Mouse (Mus musculus) mature B cell (primary cell): ENCODE data around the gene Cdc42.

Source experiments
- in situ Hi-C: fragments of 300-500 bp; cut with MboI; formaldehyde crosslinking; loops from 2 replicates; pipeline ENCODE4 v1.14.3; 2019

Cdc42 gene

DNA sequence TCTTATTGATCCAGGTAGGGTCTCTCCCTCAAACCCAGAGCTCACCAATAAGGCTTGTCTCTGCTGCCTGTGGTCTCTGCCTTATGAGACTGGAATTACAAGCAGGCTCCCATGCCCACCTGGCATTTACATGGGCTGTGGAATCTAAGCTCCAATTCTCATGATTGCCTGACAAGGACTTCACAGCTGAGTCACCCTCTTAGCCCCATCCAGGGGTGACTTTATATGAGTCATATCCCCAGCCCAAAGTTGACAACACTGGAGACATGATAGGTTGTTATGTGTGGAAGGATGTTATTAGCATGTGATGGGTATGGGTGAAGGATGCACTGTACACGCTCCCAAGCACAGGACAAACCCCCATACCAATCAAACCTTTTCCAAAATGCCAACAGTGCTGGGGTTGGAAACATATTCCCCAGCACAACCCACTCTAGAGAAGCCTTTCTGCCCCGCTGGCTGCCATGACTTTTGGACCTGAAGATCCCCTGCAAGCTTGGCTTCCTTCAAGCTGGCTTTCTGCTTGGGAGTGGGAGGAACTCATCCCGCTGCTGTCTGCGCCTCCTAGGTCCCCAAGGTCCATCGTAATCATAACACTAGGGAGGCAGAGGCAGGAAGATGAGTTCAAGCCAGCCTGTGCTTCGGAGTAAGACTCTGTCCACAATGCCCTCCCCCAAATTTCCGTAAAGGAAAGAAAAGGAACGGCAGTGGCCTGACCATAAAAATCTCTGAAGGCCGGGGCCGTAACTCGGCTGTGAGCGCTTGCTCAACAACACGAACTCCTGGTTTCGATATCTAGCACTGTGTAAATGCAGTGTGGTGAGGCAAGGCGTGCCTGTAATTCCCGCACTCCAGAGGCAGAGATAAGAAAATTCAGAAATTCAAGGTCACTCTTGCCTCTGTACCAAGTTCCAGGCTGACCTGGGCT is 14.3 kb upstream of the Cdc42 start:
- in situ Hi-C loops = no loop called here

DNA sequence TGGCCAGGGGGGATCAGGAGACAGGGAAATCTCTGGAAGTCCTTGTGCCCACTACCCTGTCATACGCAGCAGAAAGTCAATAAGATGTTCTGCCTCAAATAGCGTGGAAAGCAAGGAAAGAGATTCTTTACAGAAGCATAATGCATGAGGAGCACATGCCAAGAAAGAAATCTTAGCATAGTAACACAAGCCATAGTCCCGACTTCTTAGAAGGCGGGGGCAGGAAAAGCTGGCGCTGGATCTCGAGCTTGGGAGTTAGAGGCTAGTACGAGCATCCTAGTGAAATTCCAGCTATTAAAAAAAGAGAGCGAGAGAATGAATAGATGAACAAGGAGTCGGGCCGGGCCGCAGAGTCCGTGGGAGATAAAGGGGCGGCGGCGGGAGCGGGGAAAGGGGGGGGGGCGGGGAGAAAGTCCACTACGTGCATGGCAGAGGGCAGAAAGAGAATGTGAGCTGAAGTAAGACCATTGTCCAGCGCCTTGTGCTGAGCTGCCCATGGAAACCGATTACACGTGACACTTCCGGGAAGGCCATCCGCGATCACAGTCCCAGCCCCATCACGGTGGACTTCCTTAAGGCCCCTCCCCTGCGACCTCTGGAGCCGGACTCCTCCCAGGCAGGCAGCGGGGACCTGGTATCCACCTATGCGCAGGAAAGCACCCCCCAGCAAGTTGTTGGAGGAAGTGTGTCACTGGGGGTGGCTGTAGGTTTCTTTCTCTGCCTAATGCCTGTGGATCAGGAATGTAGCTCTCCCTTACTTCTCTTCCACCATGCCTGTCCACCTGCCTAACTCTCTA is 12.6 kb upstream of the Cdc42 start:
- in situ Hi-C loops = no loop called here

DNA sequence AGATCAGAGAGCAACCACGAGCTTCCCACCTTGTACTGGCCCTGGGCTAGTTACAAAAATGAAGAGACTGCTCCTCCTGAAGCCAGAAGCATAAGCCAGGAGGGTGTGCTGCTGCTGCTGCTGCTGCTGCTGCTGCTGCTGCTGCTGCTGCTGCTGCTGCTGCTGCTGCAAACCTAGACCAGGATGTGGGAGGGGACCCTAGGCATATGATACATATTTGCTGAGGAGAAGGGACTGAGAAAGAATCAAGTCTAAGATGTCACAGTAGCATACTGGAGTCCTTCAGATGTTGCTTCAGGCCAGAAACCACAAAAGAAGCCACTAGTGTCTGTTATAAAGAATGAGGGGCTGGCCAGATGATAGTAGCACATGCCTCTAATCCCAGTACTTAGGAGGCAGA is 10.7 kb upstream of the Cdc42 start:
- in situ Hi-C loops = no loop called here

DNA sequence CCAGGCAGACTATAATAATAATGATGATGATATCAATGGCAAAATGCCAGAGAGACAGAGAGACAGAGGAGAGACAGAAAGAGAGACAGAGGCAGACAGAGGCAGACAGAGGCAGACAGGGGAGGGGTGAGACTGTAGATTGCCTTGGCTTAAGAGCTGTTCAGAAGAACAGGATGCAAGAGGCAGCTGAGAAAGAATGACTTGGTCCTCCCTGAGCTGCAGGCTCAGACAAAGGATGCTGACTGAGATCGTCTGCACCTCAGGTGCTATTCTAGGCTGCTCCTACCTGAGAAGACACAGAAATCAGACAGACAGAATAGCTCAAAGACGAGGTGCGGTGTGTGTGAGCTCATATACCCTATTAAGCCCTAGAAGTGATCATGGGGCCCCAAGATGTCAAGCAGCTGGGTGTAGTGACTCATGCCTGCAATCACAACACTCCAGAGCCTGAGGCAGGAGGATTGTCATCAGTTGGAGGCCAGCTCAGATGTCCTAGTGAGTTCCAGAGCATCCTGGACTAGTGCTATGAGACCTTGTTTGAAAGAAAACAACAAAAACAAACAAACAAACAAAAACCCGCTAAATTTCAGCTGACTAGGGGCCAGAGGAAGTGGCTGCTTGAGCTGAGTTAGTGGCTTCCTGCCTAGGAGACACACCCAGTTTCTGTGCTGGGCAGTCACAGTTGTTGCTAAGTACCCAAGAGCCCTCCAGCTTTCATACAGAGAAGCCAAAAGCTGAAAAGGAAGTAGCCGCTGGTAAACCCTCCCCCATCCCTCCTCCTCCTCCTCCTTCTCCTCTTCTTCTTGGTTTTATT is 10.0 kb upstream of the Cdc42 start:
- in situ Hi-C loops = no loop called here

DNA sequence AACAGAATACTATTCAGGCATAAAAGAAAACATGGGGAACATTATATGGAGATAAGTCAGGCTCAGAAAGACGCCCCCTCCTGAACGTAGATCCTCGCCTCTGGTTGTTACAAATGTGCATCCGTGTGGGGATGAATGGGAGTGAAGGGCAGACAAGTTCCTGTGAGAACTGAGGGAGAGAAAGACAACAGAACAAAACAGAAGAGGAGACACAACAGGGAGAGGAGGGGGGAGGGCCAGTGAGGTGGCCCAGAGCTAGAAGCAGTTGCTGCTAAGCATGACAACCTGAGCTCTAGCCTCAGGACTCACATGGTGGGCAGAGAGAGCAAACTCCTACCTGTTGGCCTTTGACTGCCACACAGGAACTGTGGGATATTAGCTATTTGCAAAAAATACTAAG is 8.6 kb upstream of the Cdc42 start:
- in situ Hi-C loops = no loop called here

DNA sequence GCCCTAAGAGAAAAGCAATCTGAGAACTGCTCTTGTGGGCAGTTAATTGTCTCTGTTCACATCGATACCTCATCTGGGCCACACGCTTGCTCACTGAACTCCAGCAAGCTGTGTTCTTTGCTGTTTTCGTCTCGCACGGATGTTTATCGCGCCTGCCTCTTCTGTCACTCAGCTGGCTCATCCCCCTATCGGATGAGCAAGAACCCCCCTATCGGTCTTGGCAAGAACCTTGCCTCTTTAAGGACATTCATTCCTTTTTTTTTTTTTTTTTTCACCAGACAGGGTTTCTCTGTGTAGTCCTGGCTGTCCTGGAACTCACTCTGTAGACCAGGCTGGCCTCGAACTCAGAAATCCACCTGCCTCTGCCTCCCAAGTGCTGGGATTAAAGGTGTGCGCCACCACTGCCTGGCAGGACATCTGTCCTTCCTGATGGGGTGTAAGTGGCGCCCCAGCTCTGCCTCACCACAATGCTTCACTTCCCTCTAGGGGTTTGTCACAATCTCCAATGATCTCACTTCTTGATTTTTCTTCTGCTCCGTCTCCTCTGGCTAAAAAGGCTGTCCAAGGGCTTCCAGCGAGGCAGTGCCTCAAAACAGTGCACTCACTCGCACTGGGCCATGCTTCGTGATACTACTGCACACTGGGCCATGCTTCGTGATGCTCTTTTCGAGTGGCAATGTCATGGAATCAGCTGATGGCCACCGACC is 8.0 kb upstream of the Cdc42 start:
- in situ Hi-C loops = no loop called here

DNA sequence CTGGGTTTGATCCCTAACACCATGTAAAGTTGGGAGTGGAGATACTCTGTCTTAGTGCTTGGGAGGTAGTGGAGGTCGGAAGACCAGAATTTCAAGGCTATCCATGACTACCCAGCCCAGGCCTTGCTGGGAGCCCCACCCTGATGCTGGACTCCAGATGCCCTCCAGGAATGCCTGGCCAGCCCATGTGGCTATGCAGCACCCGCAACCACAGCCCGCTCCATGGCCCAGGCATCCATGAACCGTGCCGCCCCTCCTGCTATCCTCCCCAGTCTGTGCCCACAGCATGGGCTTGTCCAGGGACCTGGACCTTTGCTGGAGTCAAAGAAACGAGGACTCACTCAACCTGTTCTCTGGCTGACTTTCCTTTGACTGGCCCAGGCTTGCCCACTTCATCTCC is 7.3 kb upstream of the Cdc42 start:
- in situ Hi-C loops = no loop called here

DNA sequence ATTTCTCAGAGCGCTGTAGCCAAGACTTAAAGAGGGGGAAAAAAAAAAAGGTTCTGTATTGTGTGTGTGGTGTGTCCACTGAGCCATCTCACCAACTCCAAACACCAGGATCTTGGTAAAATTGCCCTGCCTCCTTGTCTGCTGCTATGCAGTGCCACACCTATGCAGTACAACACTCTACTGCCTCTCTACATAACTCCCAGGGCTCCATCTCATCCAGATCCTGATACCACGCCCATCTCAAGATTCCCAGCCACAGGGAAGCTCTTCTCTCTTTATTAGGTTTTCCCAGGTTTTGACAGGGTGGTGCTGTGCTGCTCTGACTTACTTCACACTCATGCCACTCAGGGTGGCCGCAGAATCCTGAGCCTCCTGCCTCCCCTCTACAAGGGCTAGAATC is 3.5 kb upstream of the Cdc42 start:
- in situ Hi-C loops = no loop called here

DNA sequence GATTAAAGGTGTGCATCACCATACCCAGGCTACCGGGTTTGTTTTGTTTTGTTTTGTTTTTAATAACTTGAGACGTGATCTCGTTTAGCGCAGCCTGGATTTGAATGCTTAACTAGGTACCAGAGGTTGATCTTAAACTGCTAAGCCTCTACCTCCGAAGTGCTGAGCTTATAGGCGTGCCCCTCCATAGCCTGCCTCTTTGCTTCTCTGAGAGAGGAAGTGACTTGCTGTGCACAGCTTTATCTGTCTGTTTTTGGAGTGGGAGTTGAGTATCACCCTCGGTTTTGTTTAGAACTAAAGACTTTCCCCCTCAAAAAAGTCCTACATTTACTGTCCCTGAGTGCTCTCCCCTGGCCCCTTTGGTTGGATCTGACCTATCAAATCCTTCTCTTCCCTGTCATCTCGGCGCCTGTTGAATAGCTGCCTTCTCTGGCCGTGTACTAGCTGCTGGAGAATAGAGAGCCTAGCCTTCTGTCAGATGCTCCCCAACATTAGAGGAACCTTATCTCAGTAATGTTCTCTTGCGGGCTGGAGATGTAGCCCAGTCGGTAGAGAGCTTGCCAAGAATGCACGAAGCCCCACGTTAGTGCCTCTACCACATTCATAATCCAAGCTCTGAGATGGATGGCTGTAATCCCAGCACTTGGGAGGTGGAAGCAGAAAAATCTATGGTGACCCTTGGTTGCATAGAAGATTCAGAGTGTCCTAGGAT is 927 bp upstream of the Cdc42 start:
- in situ Hi-C loops = no loop called here

DNA sequence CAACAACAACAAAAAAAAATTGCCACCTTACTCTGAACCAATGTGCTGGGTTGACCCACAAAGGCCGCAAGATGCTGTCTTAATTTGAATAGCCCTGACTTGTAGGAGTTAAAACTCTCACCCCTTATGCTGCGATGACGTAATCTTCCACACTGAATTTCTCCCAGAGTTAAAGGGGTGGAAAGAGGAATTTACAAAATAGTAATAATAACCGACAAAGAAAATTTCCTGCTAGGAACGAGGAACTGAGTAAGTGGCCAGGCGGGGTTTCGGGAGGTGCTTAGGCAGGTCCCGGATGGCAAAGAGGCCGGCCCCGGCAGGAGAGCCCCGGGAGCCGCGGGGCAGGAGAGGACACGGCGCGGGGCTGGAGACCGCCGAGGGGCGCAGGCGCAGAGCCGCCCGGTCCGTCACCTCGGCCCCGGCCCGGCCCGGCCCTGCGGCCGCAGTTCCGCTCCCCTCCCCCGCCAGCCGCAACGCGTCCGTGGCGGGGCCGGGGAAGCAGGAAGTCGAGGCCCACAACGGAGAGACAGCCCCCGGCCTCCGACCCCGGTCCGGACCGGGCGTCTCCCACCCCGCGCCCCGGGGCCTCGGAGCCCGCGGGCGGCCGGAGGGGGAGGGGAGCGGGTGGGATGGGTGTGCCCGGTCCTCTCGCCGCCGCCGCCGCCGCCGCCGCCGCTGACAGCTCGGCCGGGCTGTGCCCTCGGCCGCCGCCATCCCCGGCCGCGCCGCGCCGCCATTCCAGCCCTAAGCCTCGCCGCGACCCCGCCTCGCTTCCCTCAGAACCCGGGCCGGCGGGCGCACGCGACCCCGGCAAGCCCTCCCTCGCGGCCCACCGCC is 628 bp downstream of the Cdc42 start:
- in situ Hi-C loops = no loop called here

DNA sequence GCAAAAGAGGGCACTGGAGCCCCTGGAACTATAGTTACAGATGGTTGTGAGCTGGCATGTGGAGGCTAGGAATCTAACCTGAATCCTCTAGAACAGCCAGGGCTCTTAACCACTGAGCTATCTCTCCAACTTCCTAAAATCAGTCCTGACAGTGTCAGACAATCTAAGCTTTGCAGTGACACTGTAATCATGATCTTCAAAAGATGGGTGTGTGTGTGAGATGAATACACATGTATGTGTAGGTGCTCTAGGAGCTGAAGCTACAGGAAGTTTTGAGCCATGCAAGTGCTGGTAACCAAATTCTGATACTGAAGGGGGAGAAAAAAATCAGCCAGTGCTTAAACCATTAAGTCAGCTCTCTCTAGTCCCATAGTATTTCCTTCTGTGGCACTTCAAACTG is 6.9 kb downstream of the Cdc42 start:
- in situ Hi-C loops = no loop called here

DNA sequence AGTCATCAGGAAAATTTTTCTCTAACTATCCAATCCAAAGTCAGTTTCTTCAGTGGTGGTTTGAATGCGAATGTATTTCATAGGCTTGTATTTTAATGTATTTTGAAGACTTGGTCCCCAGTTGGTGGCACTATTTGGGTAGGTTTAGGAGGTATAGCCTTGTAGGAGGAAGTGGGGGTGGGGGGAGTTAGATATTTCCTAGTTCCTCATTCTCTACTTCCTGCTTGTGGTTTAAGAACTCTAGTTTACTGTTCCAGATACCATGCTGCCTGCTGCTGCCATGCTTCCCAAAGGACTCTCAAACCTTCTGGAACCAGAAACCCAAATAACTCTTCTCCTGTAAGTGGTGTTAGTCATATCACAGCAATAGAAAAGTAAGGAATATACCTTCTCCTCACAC is 11.7 kb downstream of the Cdc42 start:
- in situ Hi-C loops = loop anchor here (10.0 kb wide), 1 partner anchor 49 kb away; no protein-coding TSS in a partner anchor

DNA sequence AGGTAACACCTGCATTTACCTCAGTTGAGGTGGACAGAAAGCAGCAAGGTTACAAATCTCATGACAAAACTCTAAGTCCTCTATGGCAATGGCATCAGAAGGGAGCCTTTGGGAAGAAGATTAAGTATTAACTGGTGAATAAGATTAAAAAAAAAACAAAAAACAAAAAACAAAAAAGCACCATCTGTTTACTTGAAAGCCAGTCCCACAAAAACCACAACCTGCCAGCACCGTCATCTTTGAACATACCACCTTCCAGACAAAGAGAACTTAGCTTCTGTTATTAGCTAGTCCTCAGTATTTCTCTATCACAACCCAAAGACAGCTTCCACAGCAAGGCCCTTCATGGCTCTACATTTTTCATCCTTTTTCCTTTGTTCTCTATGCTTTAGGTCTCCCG is 12.4 kb downstream of the Cdc42 start:
- in situ Hi-C loops = loop anchor here (10.0 kb wide), 1 partner anchor 50 kb away; no protein-coding TSS in a partner anchor

DNA sequence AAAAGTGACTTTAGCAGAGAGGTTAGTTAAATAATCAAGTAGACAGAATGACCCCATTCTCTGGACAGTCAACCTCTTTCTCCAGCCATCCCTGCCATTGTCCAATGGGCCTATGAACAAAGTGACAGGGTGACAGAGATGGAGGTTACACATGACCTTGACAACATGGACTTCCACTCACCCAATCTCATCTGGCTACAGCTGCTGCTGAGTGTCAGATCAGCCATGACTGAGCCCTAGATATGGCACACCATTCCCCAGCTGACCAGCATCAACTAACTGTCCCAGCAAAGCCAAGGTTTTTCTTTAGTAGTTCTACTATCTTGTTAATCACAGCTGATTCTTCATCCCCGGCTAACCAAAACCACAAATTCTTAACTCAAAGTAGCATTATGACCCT is 14.7 kb downstream of the Cdc42 start:
- in situ Hi-C loops = loop anchor here (10.0 kb wide), 1 partner anchor 52 kb away; no protein-coding TSS in a partner anchor

DNA sequence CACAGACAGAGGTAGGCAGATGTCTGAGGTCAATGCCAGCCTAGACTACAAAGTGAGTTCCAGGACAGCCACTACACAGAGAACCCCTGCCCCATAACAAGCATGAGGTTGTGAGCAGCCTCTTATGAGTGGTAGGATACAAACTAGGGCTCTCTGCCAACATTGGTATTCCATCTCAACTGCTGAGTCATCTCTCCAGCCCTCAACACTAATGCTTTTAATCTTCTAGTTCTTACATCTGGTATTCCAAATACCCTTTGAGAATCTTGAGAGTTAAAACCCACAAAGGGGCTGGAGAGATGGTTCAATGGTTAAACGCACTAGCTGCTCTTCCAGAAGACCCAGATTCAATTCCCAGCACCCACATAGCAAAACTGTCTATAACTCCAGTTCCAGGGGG is 18.1 kb downstream of the Cdc42 start:
- in situ Hi-C loops = no loop called here

DNA sequence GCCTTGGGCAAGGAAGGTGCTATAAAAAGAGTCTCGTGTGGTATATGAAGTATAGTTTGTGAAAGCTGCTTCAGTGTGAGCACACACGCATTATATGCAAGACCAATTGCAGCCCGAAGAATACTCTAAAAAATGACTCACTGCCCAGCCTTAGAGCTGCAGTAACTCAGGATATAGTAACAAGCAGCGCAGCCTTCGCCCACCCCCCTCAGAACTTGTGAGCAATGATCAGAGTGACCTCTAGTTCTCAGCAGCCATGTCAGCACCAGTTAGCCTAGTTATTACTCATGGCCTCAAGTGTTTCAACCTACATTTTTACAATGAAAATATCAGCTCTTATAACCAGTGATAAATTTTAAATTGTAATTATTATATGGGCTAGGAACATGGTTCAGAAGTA is 21.1 kb downstream of the Cdc42 start:
- in situ Hi-C loops = no loop called here

DNA sequence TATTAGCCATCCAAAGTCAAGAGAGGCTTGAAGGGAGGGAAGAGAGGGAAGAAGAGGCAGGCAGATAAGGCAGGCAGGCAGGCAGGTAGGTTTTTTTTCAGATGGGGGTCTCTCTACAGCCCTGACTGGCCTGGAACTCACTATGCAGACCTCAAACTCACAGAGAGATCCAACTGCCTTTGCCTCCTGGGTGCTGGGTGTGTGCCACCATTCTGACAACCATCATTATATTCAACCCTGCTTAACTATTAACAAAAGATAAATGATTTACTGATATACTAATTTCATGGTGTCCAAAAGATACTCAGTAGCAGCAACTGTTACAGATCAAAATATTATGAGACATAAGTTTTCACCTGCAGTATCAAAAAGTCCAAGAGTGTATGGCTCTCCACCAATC is 25.5 kb downstream of the Cdc42 start:
- in situ Hi-C loops = no loop called here

DNA sequence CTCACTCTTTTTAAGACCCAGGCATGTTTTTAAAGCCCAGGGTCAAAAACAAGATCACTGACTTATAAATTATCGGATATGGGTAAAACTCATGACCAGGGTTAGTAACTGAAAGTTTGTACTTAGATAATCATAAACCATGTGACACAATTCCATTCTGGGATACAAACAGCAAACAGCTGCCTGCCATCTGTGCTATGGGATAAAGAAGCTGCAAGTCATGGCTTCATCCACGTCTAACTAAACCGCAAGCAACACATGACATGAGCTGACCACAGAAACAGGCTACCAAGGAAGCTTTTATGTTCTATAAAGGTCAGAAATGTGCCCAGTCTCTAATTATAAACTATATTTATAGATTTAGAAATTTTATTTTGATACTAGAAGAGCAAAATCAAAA is 31.0 kb downstream of the Cdc42 start:
- in situ Hi-C loops = no loop called here

DNA sequence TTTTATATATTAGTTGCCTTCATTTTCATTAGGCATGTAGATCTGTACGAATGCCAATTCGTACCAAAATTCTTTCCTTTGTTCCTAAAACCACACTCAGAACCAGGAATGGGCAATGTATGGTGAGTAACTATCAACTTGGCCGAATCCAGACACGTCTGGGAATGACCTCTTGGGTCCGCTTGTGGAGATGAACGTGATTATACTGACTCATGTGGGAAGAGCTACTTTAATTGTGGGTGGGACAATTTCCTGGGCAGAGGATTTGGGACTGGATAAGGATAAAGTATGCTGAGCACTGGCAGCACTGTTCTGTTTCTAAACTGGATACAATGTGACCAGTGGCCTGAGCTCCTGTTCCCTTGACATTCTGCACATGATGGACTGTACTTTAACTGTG is 32.6 kb downstream of the Cdc42 start:
- in situ Hi-C loops = no loop called here
